Mouse (Mus musculus) heart, adult 2 months (tissue): ENCODE measurements around the gene Pomgnt1. TPM values are rescaled to one million over a fixed set of nuclear protein-coding genes. Genes with fewer than 3 reads are reported as not detected.

Experiments
- DNase-seq, 2 experiments: peaks; one replicate each; pipeline ENCODE4 v3.0.0; 2021
- H3K27ac ChIP-seq: fragments of 200-600 bp; 2 replicates; pipeline ENCODE4 v1.8.1; 2022
- H3K27me3 ChIP-seq: fragments of 200-500 bp; 2 replicates; pipeline ENCODE4 v1.6.1; 2012; ENCODE audit warnings: mild to moderate bottlenecking, low read length, inconsistent platforms, mixed read lengths; ENCODE audit not compliant: control insufficient read depth, insufficient read depth
- H3K36me3 ChIP-seq: fragments of 200-500 bp; 2 replicates; pipeline ENCODE4 v1.6.1; 2012; ENCODE audit warnings: low read length, inconsistent platforms; ENCODE audit not compliant: control insufficient read depth, insufficient read depth
- H3K4me1 ChIP-seq: fragments of 200-500 bp; 2 replicates; pipeline ENCODE4 v1.6.1; 2011; ENCODE audit warnings: low read length; ENCODE audit not compliant: control insufficient read depth, insufficient read depth
- H3K4me3 ChIP-seq: fragments of 200-600 bp; 2 replicates; pipeline ENCODE4 v1.8.1; 2022
- H3K79me2 ChIP-seq: fragments of 200-500 bp; replicated peaks from 2 replicates; pipeline ENCODE4 v1.6.1; 2012; ENCODE audit warnings: mild to moderate bottlenecking, inconsistent platforms, low read length, moderate library complexity, mixed read lengths; ENCODE audit not compliant: control insufficient read depth, insufficient read depth
- H3K9ac ChIP-seq: fragments of 200-500 bp; 2 replicates; pipeline ENCODE4 v1.6.1; 2012; ENCODE audit warnings: low read depth, mild to moderate bottlenecking, control low read depth, inconsistent platforms, low read length, mixed read lengths
- CTCF ChIP-seq: fragments of 200-600 bp; IDR thresholded peaks from 2 replicates; pipeline ENCODE4 v1.8.1; 2022; ENCODE audit warnings: antibody characterized with exemption, mild to moderate bottlenecking, moderate library complexity
- EP300 ChIP-seq: fragments of 200-500 bp; IDR thresholded peaks from 2 replicates; pipeline ENCODE4 v1.6.1; 2011; ENCODE audit warnings: low read depth, low read length, control low read depth; ENCODE audit not compliant: insufficient read depth
- POLR2A ChIP-seq: fragments of 200-500 bp; IDR thresholded peaks from 2 replicates; pipeline ENCODE4 v1.6.1; 2011; ENCODE audit warnings: mild to moderate bottlenecking, low read depth, low read length, control low read depth; ENCODE audit not compliant: insufficient read depth
- WGBS: fragments of 180-500 bp; shearing (Covaris S2); methylation state at CpG from one replicate; pipeline ENCODE4 v1.1.7; 2018; 5-methylcytosine and 5-hydroxymethylcytosine counted together
- intact Hi-C: fragments of 180-260 bp; cut with DNase I; formaldehyde crosslinking; loops from one replicate; pipeline ENCODE4 v1.15.1; 2025
- polyA plus RNA-seq: library from polyadenylated mRNA; depleted of rRNA; stranded (reverse); fragments of >200 nt; gene quantifications from 2 replicates; pipeline ENCODE4 v1.2.3, GENCODE M21; 2012
- total RNA-seq, 2 experiments: library from RNA; stranded (reverse); gene quantifications; 2 replicates each; pipeline ENCODE4 v1.2.3; 2021

The Pomgnt1 gene
- total and polyA plus RNA-seq, 3 experiments, result 44.4 to 59.5 (median 52.7) TPM

- H3K36me3 ChIP-seq, result no peaks in the 10 kb centered on the region
- H3K4me3 ChIP-seq, result peak overlapping the region; percentile 24
- no peaks in the 10 kb centered on the region for H3K27me3 ChIP-seq
- intact Hi-C loops, result loop anchor here (1.0 to 2.0 kb wide), 2 partner anchors 16 to 44 kb away; partner anchors contain the start of gene Pik3r3
- peaks cover 18% of the 10 kb centered on the region for H3K4me1 ChIP-seq
- TF ChIP-seq CTCF, result no peak
- peak; percentile 94 for TF ChIP-seq EP300
- 0 out of 2 replicates have a peak, but pooled peaks have one; percentile 49 for TF ChIP-seq POLR2A
- WGBS, result 38% methylated on average over 5 of the region's 5 CpGs
- H3K27ac ChIP-seq, result peak overlapping the region; percentile 93
- peak; percentile 88 to 90 for DNase-seq
- H3K79me2 ChIP-seq, result no peaks in the 10 kb centered on the region
- no peak overlapping the region for H3K9ac ChIP-seq
These were observed 53.5 kb downstream of the Pomgnt1 start for GRCm38 (mm10) chr4:116177140-116177539.

DNA sequence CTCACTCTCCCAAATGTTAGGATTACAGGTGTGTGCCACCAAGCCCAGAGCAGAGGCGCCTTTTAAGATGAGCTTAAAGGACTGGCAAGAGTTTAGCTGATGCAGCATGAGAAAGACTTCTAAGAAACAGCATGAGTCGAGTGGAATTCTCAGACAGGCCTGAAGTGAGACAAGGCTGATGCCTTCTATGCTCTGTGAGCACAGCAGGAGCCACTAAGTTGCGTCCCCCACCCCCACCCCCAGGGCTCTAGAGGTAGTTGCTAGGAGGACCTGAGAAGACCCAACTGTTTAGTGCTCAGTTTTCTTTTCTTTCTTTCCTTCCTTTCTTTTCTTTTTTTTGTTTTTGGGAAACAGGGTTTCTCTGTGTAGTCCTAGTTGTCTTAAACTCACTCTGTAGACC is 58.4 kb downstream of the Pomgnt1 start:
- intact Hi-C loops, result no loop called here
- Histone ChIP-seq H3K36me3 (no peaks in the 10 kb centered on the region), H3K27ac (peak overlapping the region; percentile 72), H3K79me2 (no peaks in the 10 kb centered on the region), H3K4me1 (peaks cover 9% of the 10 kb centered on the region), H3K4me3 (no peak overlapping the region), H3K9ac (no peak overlapping the region), H3K27me3 (no peaks in the 10 kb centered on the region)
- 78% methylated on average over 3 of the region's 3 CpGs for WGBS
- no peak for DNase-seq
- TF ChIP-seq CTCF, result no peak
- no peak for TF ChIP-seq POLR2A
- no peak for TF ChIP-seq EP300

DNA sequence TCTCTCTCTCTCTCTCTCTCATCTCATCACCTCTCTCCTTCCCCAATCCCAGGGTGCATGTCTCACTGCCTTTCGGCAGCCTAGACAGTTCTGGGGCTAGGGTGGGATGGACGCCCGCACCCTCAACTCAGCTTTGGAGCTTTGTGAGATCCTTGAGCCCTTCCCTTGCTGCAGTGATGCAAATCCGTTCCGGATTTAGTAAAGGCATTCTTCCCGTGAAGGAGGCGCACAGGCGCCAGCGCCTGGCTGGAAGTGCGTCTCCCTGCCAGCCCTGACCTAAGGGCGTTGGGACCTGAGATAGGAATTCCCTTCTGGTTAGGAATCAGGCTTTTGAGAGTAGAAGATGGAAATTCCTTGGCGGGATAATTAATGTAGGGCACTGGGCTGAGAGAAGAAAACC is 59.1 kb downstream of the Pomgnt1 start:
- TF ChIP-seq POLR2A (peak; percentile 52), CTCF (no peak)
- intact Hi-C loops, result no loop called here
- no peaks in the 10 kb centered on the region for H3K36me3 ChIP-seq

DNA sequence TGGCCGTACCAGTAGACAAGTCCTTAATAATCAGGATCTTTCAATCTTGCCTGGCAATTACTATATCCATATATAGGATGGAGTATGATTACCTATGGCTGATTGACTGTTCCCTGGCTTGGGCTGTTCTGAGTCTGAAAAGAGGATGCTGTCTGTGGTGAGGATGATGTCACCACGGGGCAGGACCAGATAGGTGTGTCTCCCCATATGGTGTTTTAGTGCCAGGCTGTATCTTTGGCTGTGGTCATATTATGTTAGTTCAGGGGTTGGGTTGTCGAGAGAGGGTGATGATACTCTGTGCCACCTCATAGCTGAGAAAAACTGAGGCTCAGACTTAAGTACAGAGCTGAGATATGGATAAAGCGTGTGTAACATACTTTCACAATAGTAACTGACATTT is 61.4 kb downstream of the Pomgnt1 start:
- TF ChIP-seq CTCF (no peak), EP300 (no peak), POLR2A (no peak)
- no peak for DNase-seq
- 78% methylated on average over 4 of the region's 4 CpGs for WGBS

More for the DNA sequence above, 59.1 kb downstream of the Pomgnt1 start:
- H3K27me3 ChIP-seq, result no peaks in the 10 kb centered on the region
- H3K4me3 ChIP-seq, result peak overlapping the region; percentile 23; the same call in 1 of the 2 replicates
- DNase-seq, result peak; percentile 58 to 62
- H3K4me1 ChIP-seq, result peaks cover 6% of the 10 kb centered on the region
- 0 out of 2 replicates have a peak overlapping the region, but pooled peaks have one; percentile 2 for H3K9ac ChIP-seq
- H3K79me2 ChIP-seq, result no peaks in the 10 kb centered on the region
- WGBS, result 3% methylated on average over 12 of the region's 12 CpGs
- peak overlapping the region; percentile 72 for H3K27ac ChIP-seq

GRCm38 (mm10) chr4:116192286-116192835 is 68.7 kb downstream of the Pomgnt1 start:
- no peak overlapping the region for H3K9ac ChIP-seq
- intact Hi-C loops, result loop anchor here (2.0 kb wide), 1 partner anchor 16 kb away; no protein-coding TSS in a partner anchor
- H3K79me2 ChIP-seq, result no peaks in the 10 kb centered on the region
- no peak overlapping the region for H3K4me3 ChIP-seq
- no peaks in the 10 kb centered on the region for H3K36me3 ChIP-seq
- DNase-seq, result peak in 1 of 2 experiments; percentile 18
- H3K27ac ChIP-seq, result peak overlapping the region; percentile 31
- no peak for TF ChIP-seq POLR2A
- 41% methylated on average over 4 of the region's 4 CpGs for WGBS
- H3K4me1 ChIP-seq, result peaks cover 3% of the 10 kb centered on the region
- no peaks in the 10 kb centered on the region for H3K27me3 ChIP-seq

More for the DNA sequence above, 61.4 kb downstream of the Pomgnt1 start:
- Histone ChIP-seq H3K36me3 (no peaks in the 10 kb centered on the region), H3K79me2 (no peaks in the 10 kb centered on the region), H3K4me1 (peaks cover 4% of the 10 kb centered on the region), H3K27ac (no peak overlapping the region), H3K27me3 (no peaks in the 10 kb centered on the region), H3K9ac (no peak overlapping the region), H3K4me3 (no peak overlapping the region)
- intact Hi-C loops, result no loop called here

DNA sequence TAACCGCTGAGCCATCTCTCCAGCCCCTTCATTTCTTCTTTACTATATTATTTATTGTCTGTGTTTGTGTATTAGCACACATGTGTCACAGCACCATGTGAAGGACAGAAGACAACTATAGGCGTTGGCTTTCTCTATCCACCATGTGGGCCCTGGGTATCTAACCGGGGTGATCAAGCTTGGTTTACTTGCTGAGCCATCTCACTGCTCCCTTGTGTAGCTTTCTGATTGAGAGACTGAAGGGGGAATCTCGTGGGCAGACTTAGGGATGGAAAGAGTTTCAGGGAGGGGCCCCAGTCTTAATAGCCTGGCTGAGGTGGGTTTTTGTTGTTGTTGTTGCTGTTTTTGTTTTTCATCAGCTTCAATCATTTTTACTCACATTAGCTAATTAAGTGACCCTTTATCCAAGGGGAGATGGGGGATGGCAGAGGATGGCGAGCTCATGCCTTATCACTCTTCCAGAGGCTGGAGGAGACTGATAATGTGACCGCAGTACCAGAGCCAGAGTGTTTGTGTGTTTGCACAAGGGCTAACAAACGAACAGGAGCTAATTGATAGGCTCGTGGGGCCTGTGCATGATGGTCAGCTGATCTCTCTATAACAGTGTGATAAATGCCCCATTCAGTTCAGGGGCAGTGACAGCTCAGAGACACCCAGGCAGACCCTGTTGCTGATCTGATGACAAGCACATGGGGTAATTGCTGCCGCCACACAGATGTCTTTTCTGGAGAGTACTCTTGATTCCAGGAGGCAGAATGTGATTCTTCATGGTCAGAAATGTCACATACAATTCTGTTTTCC is 70.1 kb downstream of the Pomgnt1 start:
- H3K36me3 ChIP-seq, result no peaks in the 10 kb centered on the region
- TF ChIP-seq EP300 (no peak), CTCF (no peak), POLR2A (no peak)

More for the DNA sequence above, 70.1 kb downstream of the Pomgnt1 start:
- WGBS, result 72% methylated on average over 9 of the region's 9 CpGs
- H3K4me1 ChIP-seq, result peaks cover 3% of the 10 kb centered on the region
- no peak overlapping the region for H3K9ac ChIP-seq
- H3K27me3 ChIP-seq, result no peaks in the 10 kb centered on the region
- intact Hi-C loops, result loop anchor here (2.0 kb wide), 1 partner anchor 17 kb away; no protein-coding TSS in a partner anchor
- H3K27ac ChIP-seq, result no peak overlapping the region
- H3K79me2 ChIP-seq, result no peaks in the 10 kb centered on the region
- DNase-seq, result no peak
- no peak overlapping the region for H3K4me3 ChIP-seq
